Mouse (Mus musculus) neutrophil, adult 5-6 weeks (primary cell): ENCODE measurements at regions not wholly inside any gene's neighbourhood (a gene's known extent, or its start where the extent isn't known, plus 50 kb on each side); places are given as distances from the start of the nearest gene placed in this dataset.

Source experiments
- ATAC-seq: fragments of 151-379, 151-347 bp; 2 replicates; pipeline ENCODE4 v1.8.0; 2017; ENCODE audit warnings: mild to moderate bottlenecking, moderate TSS enrichment; ENCODE audit not compliant: insufficient number of reproducible peaks, poor library complexity, low FRiP score, severe bottlenecking; ENCODE audit errors: extremely low read depth

GRCm38 (mm10) chr12:52445731-52446130, 58.0 kb upstream of the Arhgap5 start:
- ATAC-seq, result no peak

GRCm38 (mm10) chr12:52446501-52446900, 57.3 kb upstream of the Arhgap5 start:
- ATAC-seq, result no peak

GRCm38 (mm10) chr12:52447482-52447881, 56.3 kb upstream of the Arhgap5 start:
- no peak for ATAC-seq

- no peak for ATAC-seq
These were observed 55.6 kb upstream of the Arhgap5 start for GRCm38 (mm10) chr12:52448218-52448617.

GRCm38 (mm10) chr12:52453890-52454289, 49.9 kb upstream of the Arhgap5 start:
- peak; percentile 58; the same call in 1 of the 2 replicates for ATAC-seq
